Mouse (Mus musculus): ENCODE data around the gene Arhgef11.
"Not testable (repeated sequence)": the region's sequence is repeated elsewhere in the genome, so short reads cannot be mapped to it uniquely, and the experiment has no call there.

Gene Arhgef11

GRCm38 (mm10) chr3:87616957-87617810 lies at the start of gene Arhgef11:
Gene Arhgef11 (plus strand): TSS chr3:87617559.
- DNase-seq (ENCODE audit: extremely low read depth, insufficient read length, low spot score), result peak; percentile 84

DNA sequence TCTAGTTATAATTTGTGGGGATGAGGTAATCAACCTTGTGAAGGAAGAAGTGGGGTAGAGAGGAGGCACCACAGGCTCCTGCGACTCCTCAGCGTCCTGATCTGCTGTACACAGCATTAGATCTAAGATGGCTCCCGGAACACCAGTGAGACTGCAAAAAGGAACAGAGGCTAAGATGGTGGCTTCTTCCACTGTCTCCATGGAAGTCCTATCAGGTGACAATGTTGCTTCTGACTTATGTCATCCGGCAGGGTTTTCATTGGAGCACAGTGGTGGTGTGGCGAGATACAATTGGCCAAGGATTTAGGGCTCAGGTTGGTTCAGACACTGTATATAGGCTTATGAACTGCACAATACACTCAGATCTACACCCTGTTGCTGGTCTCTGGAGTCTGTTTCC lies 48.7 kb upstream of the Arhgef11 start:
- DNase-seq (ENCODE audit: extremely low read depth, insufficient read length, low spot score), result no peak

DNA sequence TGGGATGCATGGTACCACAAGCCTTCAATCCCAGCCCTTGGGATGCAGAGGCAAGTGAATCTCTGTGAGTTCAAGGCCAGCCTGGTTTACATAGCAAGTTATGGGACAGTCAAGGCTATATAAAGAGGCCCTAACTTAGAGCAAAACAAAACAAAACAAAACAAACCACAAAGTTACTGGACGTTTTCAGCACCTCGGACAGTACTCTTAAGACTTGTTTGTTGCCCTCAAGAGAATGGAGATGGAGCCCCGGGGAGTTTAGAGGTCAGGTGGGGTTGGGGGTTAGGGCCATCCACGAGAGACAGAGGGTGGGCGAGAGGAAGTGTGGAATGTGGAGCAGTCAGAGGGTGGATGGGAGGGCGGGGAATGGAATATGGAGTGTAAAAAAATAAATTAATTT lies 41.6 kb upstream of the Arhgef11 start:
- no peak for DNase-seq (ENCODE audit: extremely low read depth, insufficient read length, low spot score)

- DNase-seq (ENCODE audit: extremely low read depth, insufficient read length, low spot score), result no peak
These were observed 35.1 kb upstream of the Arhgef11 start for GRCm38 (mm10) chr3:87582259-87582658.

DNA sequence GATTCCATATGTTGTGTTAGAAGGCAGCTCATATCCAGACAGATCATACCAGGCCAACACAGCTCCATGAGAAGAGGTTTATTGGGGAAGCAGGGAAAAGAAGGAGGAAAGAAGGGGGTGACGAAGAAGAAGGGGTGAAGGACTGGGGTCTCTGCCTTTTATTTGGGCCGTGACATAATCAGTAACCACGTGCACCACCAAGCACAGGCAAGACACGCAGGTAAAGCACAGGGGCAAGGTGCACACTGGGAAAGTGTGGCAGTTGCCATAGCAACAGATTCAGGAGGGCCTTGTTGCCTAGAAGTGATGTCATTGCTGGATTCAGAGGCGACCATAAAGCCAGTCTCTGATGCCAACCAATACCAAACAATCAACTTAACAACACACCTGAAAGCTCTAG lies 23.6 kb upstream of the Arhgef11 start:
- no peak for DNase-seq (ENCODE audit: extremely low read depth, insufficient read length, low spot score)

DNA sequence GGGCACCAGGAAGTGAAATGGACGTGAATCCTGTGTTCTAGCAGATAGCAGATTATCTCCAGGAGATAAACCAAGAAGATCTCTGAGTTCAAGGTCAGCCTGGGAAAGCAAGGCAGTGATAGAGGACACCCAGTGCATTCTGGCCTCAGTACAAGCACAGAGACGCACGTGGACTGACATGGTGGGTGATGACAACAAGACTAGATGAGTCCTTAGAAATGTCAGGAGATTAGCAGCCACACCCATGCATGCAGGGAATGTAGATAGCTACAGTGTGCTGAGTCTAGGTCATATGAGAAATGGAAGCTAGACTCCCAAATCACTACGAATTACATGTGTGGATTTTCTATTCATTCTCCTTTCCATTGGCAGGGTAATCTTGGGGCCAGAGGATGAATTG lies 22.0 kb upstream of the Arhgef11 start:
- DNase-seq (ENCODE audit: extremely low read depth, insufficient read length, low spot score), result not testable (repeated sequence)

GRCm38 (mm10) chr3:87601077-87601476 lies 16.3 kb upstream of the Arhgef11 start:
- not testable (repeated sequence) for DNase-seq (ENCODE audit: extremely low read depth, insufficient read length, low spot score)

- no peak for DNase-seq (ENCODE audit: extremely low read depth, insufficient read length, low spot score)
These were observed 1.0 kb upstream of the Arhgef11 start for GRCm38 (mm10) chr3:87616354-87616753.

GRCm38 (mm10) chr3:87617811-87618130 lies 412 bp downstream of the Arhgef11 start:
- no peak for DNase-seq (ENCODE audit: extremely low read depth, insufficient read length, low spot score)

DNA sequence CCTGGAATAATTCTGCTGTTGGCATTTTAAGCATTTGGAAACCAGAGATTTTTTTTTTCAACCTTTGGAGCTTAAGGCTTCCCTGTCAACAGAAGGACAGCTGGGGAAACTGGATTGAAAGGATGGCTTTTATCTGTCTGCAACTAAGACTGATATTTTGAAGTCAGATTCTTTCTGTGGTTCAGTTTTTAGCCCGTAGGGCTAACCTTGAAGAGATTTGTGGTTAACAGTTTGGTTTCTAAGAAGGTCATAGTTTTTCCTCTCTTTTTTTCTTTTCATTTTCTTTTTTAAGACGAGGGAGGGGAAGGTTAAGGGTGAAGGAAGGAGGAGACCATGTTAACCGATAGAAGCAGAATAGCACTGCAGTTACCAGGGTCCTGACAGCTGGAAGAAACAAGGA lies 881 bp downstream of the Arhgef11 start:
- no peak for DNase-seq (ENCODE audit: extremely low read depth, insufficient read length, low spot score)

GRCm38 (mm10) chr3:87618981-87619710 lies 1.8 kb downstream of the Arhgef11 start:
- DNase-seq (ENCODE audit: extremely low read depth, insufficient read length, low spot score), result no peak

- DNase-seq (ENCODE audit: extremely low read depth, insufficient read length, low spot score), result no peak
These were observed 3.0 kb downstream of the Arhgef11 start for GRCm38 (mm10) chr3:87620218-87620891.

DNA sequence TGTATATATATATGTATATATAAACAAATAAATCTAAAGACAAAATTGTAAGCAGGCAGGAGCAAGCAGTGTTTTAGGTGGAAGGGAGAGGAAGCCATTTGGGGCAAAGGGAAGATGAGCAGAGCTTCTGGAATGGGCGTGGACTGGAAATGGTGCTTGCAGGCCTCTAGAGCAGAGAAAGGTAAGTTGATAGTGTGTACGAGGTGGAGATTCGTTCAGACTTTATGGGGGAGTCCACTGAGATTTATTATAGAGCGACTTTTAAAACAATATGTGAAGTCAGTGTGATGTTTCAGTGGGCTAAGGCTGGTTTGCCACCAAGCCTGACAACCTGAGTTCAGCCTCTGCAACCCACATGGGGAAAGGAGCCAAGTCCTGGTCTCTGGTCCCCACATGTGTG lies 7.5 kb downstream of the Arhgef11 start:
- DNase-seq (ENCODE audit: extremely low read depth, insufficient read length, low spot score), result no peak

DNA sequence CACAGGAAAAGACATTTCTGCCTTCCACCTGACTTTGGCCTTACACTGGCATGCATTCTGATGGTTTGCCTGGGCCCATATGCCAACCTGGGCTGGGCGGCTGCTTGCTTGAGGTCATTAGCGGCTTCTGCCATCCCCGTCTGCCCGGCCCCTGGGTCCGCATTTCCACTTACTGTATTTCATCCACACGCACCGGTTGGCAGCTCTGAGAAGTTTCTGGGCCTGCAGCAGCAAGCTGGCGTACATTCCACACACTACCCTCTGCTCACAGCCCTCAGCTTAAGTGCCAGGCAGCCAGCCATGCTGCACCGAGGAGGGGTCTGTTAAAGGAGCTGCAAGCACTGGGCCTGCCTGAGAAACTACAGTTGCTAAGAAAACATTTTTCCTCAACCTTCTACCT lies 13.5 kb downstream of the Arhgef11 start:
- no peak for DNase-seq (ENCODE audit: extremely low read depth, insufficient read length, low spot score)

GRCm38 (mm10) chr3:87631408-87631807 lies 14.0 kb downstream of the Arhgef11 start:
- DNase-seq (ENCODE audit: extremely low read depth, insufficient read length, low spot score), result no peak

DNA sequence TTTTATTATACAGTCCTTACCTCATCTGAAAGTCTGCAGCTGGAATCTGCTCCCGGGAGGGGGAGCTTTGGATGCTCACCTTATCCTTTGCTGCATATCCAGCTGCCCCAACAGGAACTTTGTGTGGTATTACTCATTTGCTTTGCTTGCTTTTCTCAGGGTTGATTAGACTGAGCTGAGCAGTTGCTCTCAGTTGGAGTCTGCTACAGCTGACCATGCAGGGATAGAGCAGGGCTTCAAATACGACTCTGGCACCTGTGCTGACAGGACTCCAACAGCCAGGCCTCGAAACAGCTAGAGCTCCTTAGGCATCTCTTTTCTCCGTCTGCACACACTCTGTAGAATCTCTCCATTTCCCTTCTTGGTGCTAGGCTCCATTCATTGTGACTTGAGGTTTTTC lies 18.2 kb downstream of the Arhgef11 start:
- no peak for DNase-seq (ENCODE audit: extremely low read depth, insufficient read length, low spot score)

DNA sequence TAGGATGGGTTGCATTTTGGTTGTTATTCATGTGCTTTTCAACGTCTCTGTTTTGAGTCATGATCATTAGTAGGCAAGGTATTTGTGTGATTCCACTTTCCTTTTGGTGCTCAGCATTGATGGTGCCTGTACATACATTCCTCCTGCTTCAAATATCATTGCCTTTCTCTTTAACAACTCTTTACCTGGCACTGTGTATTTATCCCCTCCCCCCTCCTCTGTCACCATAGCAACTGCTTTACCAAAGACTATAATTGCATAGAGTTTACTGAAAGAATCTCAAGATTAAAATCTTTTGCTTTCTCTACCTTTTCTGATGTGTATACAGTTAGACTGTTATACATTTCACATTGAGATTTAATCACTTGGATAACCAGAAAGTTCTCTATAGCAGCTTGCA lies 26.1 kb downstream of the Arhgef11 start:
- no peak for DNase-seq (ENCODE audit: extremely low read depth, insufficient read length, low spot score)

DNA sequence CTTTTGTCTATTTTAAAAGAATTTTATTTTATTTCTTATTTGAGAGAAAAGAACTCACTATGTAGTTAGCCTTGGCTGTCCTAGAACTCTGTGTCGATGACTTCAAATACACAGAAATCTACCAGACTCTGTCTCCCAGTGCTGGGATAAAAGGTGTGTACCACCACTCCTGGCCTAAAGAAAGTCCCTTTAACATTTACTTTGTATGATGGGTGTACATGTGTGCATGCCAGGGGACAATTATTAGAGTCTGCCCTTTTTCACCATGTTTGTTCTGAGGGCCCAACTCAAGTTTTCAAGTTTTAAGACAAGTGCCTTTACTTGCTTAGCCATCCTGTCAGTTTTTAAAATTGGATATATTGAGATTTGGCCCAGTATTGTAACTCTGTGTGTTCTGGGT lies 28.8 kb downstream of the Arhgef11 start:
- DNase-seq (ENCODE audit: extremely low read depth, insufficient read length, low spot score), result no peak

GRCm38 (mm10) chr3:87649063-87649462 lies 31.7 kb downstream of the Arhgef11 start:
- DNase-seq (ENCODE audit: extremely low read depth, insufficient read length, low spot score), result no peak

DNA sequence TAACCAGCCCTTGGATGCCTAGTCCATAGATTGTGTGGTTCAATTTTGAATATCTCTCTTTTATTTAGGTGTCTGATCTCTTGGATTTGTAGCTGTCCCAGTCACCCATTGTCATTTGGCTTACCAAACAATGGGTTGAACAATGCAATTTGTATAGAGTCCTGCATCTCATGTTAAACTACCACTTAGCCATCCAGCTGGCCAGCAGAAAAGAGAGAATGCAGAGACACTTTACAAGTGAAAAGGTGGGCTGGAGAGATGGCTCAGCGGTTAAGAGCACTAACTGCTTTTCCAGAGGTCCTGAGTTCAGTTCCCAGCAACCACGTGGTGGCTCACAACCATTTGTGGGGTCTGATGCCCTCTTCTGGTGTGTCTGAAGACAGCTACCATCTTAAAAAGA lies 41.0 kb downstream of the Arhgef11 start:
- DNase-seq (ENCODE audit: extremely low read depth, insufficient read length, low spot score), result no peak

DNA sequence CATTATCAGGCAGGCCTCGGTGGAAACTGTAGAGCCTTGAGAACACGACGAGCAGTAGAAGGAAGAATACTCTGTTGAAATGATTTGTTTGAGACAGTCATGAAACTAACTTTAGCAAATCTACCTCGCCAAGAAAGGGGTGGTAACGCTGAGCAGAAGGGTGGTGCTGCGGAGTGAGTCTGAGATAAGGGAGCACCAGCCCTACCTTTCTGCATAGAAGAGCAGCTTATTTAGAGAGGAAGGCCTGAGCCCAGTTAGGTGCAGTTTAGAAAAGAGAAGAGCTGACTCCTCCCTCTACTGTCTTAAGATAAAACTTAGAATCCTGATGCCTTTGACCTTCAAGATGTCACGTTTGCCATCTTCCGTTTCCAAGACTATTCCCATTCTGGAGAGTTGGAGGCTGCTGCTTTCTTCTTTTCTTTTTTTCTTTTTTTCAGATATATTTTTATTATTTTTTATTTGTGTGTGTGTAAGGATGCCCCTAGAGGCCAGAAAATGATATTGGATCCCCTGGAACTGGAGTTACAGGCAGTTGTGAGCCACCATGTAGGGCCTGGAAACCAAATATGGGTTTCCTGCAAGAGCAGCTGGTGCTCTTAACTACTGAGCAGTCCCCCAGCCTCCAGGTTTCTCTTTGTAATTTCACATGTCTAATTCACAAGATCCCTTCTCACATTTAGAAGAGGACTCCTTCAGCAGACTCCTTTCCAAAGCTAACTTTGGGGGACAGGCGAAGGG lies 42.5 kb downstream of the Arhgef11 start:
- DNase-seq (ENCODE audit: extremely low read depth, insufficient read length, low spot score), result no peak
